Mouse (Mus musculus) kidney, adult 9 months (tissue): ENCODE data around the gene Nckap5.

Experiments
- DNase-seq: peaks from one replicate; pipeline ENCODE4 v3.0.0; 2022

Nckap5 gene

DNA sequence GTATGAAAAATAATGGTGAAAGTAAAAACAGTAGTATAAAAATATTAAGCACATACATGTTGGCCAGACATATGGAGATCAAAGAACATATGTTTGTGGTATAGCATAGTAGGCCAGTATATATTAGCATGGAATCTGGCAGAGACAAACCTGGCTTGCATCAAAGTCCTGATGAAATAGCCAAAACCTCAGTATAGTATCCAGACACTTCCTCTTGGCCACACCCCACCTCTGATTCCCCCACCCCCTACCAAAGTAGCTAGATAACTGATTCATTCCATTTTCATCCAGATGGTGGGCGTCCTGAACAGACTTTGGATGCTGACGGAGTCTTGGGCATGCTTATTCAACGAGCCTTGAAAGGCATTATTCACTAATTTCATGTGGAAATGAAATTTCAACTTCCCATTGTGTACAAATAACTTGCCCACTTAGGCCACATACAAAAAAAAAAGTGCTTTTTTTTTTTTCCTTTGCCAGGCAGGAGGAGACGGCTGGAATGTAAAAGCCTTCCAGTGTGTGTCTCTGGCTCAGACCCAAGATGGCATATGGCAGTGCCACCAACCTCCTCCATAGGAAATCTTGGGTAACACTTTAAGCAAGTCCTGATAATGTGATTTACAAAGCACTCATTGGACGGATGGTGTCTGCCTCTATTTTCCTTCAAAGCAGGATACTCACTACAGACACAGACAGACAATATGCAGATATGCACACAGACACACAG is 360.6 kb downstream of the Nckap5 start:
- no peak for DNase-seq

- DNase-seq = no peak
Observed at GRCm38 (mm10) chr1:126461527-126462354, 368.9 kb downstream of the Nckap5 start.

GRCm38 (mm10) chr1:126457739-126458138 is 372.9 kb downstream of the Nckap5 start:
- DNase-seq = no peak

- no peak for DNase-seq
Observed at GRCm38 (mm10) chr1:126454504-126455173, 376.0 kb downstream of the Nckap5 start.

- no peak for DNase-seq
Observed at GRCm38 (mm10) chr1:126451472-126451871, 379.1 kb downstream of the Nckap5 start.

DNA sequence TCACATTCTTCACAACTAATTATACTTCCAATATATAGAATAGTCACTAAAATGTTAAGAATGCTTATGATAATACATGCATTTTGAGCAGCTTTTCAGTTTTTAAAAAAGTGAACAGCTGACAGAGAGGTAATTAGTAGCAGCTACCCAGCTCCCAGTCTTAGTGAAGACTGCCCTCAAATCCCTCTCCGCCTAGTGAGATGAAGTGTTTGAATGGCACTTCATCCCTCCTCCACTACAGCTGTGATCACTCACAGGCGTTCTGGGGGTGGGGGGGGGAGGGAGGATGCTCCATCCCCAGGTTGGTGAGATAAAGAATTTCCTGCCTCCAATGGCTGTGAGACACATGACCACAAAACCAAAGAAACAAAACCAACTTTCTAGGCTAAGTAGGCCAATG is 381.2 kb downstream of the Nckap5 start:
- DNase-seq = no peak

DNA sequence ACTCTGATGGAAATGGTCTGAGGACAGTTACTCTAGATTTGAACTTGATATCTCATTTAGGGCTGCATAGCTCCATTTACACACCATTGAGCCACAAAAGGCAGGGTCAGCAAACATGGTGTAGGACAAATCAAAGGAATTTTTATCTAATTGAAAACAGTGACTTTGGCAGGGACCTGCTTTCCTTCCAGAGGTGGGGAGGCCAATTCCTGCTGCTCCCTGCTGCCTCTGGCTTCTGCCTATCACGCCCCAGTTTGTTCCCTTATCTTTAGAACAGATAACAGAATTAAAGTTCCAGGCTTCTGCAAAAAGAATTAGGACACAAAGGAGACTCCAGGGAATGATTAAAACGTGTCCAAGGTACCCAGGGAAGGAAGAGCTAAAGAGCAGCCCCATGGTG is 386.7 kb downstream of the Nckap5 start:
- DNase-seq = no peak

- DNase-seq = no peak
Observed at GRCm38 (mm10) chr1:126442723-126443122, 387.9 kb downstream of the Nckap5 start.

GRCm38 (mm10) chr1:126438000-126438572 is 392.5 kb downstream of the Nckap5 start:
- DNase-seq = no peak

DNA sequence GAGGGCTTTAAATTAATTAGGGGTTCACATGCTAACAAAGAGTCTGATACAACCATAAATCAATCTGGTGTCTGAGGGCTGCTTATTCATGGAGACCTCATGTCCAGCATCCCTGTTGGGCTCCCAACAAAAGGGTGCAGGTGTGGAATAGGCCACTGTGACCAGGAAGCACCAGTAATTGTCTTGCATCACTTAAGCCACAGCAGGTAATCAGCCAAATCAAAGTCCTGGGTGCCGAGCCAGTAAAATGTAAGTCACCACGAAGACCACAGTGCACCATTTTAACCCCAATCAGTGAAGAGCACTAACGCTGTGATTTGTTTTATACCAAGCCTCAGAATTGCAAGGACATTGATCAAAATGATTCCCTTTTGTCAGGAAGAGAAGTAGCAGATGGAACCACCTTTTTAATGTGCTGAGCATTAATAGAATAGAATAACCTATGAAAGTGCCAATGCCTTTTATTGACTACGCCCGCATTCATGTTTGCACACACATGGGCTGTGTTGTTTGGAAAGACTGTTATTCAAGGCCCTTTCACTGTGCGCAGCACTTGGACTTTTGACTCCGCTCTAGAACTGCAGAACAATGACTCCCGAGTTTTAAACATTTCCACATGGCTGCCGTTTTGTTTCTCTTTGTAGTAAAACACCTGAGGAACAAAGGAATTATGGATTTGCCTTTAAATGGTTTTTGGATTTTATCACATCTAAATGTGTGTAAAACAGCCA is 393.5 kb downstream of the Nckap5 start:
- DNase-seq = no peak

DNA sequence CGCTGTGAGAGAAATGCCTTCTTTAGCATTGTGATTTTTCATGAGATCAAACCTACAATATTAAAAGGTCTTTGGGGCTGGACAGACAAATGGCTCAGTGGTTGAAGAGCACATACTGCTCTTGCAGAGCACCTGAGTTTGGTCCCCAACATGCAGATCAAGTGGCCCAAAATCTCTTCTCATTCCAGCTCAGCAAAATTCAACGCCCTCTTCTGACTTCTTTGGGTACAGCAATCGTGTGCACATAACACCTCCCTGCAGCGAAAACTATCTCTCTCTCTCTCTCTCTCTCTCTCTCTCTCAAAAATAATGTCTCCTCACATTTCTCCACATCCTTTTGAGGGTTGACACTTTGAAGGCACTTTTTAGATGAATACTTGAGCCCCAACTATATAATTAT is 398.3 kb downstream of the Nckap5 start:
- no peak for DNase-seq

DNA sequence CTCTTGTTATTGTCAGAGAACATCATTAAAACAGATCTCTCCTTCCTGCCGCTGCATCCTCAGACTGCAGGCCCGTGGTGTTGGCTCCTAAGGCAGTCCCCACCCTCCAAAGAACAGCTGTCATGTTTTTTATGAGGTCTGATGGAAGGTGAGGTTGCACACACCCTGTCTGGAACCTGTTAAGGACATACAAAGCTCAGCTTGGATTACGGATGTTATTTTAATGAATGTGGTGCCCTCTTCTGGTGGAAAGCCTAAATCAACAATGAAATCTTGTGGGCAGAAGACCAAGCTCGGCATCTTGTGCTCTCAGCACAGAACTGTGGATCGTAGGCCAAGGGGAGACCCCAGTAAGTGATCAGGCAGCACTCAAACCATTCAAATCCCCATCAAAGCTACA is 399.0 kb downstream of the Nckap5 start:
- peak; percentile 67 for DNase-seq

DNA sequence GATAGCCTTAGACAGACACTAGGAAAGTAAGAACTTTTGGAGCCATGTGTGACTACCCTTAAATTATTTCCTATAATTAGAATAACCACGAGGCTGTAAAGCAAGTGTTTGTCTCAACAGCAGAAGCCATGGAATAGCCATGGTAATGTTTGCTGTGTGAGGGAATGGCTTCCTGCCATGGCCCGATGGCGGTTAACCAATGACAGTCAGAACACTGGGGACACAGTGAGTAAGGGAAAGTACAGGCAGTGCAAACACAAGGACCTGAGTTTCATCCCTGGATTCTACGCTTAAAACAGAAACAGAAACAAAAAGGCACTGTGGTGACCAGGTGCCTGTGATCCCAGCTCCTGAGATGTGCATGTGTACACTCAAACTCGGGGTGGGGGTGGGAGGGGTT is 419.2 kb downstream of the Nckap5 start:
- DNase-seq = no peak

GRCm38 (mm10) chr1:126407886-126408285 is 422.7 kb downstream of the Nckap5 start:
- DNase-seq = peak; percentile 58

DNA sequence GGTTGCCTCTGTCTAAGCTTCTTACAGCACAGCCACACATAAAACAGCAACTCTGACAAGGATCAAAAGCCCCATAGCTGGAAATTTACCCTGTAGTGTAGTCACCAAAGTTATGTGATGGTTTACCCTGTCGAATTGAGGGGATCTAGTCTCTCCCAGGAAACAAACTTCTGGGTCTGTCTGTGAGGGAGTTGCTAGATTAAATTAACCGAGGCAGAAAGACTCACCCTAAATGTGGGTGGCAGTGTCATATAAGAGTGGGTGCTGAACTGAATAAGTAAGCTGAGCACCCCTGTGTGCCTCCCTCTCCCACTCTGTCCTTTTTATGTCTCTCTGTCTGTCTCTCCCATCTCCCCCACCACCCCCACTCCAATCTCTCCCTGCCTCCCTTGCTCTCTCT is 425.1 kb downstream of the Nckap5 start:
- DNase-seq = no peak

GRCm38 (mm10) chr1:126403970-126404369 is 426.6 kb downstream of the Nckap5 start:
- DNase-seq = no peak

- DNase-seq = no peak
Observed at GRCm38 (mm10) chr1:126391204-126391603, 439.4 kb downstream of the Nckap5 start.

- no peak for DNase-seq
Observed at GRCm38 (mm10) chr1:126377339-126377980, 453.1 kb downstream of the Nckap5 start.

GRCm38 (mm10) chr1:126366736-126367135 is 463.9 kb downstream of the Nckap5 start:
- DNase-seq = no peak

DNA sequence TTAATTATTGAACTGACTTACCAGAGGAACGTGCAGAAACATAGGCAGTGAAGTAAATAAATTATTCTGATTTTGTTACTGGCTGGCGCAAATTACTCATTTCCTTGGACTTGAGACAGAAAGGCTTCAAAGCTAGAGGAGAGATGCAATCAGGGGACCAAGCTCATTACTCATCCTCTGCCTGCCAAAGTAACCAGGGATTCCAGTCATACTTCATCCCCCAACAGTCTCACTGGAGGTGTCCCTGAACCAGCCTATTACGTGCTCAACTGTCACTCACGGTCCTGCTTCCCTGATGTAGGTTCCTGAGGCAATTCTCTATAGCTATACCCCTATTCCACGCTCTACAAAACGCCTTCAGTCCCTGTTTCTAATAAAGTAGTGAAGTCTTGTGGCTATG is 466.0 kb downstream of the Nckap5 start:
- DNase-seq = no peak

- DNase-seq = no peak
Observed at GRCm38 (mm10) chr1:126360531-126361220, 469.9 kb downstream of the Nckap5 start.

DNA sequence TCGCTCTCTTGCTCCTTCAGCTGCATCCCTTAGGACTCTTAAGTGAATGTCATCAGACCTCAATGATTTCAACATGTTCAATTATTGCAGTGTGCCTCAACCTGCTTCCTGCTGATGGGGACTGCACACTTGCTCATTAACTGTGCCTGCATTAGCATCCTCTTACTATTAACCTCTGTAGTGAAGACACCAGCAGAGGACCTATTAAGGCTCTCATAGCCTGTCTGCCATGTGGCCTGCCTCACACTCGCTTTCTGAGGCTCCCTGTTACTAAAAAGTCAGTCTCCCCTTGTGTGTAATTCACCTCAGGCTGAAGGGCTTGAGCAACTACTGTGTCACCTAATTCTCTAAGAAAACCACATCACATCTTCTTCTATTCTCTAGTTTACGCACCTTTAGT is 470.5 kb downstream of the Nckap5 start:
- no peak for DNase-seq
